Comparison of ENCODE assay signal across 20 mouse cellular contexts in the genomic region with DNA sequence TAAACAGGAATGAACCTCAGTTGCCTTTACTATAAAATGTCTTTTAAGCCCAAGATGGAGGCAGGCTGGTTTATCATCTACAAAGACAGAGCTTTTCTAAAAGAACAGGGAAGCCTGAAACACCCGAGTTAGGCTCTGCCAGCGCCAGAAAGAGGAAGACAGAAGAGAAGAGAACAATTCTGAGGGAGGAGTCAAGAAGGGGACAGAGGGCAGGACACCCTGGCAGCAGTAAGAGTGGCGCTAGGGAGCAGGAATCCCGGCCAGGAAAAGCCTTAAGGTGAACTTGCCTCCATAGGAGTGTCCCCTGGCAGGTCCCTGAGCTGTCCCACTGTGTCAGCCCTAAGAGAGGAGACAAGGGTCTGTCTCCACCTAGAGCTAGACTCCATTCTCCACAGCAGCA. TPM values are rescaled to one million over a fixed set of nuclear protein-coding genes. Genes with fewer than 3 reads are reported as not detected.
DNase-seq lines count a peak whose midpoint lies in the region; ATAC-seq lines count a peak whose summit lies in the region.
"Had no signal": no experiment of that assay in that cellular context is flagged by ENCODE, and none has a peak within 500 bp of the region (broad histone marks: within the 10 kb centered on the region; RNA-seq: fewer than 3 reads in every experiment).

No protein-coding gene starts in this region.

- no peak for ATAC-seq in kidney, embryonic 15.5 days (replicated peaks; ENCODE audit: low FRiP score)
- 0 out of 2 replicates have a peak, but pooled peaks have one; percentile 24 for ATAC-seq in common myeloid progenitor, adult 5-6 weeks (replicated peaks; ENCODE audit: low read depth, poor library complexity, severe bottlenecking)

- no peaks in the 10 kb centered on the region for H3K27me3 ChIP-seq in kidney, embryonic 15.5 days
- H3K27me3 ChIP-seq: hindbrain, embryonic 13.5 days had no signal

- no peak overlapping the region for H3K9ac ChIP-seq in kidney, embryonic 15.5 days
- H3K9ac ChIP-seq: hindbrain, embryonic 13.5 days had no signal

- WGBS in kidney, embryonic 15.5 days = 29% methylated on average over 4 of the region's 4 CpGs

- H3K4me2 ChIP-seq in kidney, embryonic 15.5 days = no peak overlapping the region
- H3K4me2 ChIP-seq: hindbrain, embryonic 13.5 days had no signal

- peaks cover 17% of the 10 kb centered on the region for H3K4me1 ChIP-seq in kidney, embryonic 15.5 days

- intact Hi-C loops in left cerebral cortex, postnatal 14 days (cut with DNase I) = loop anchor here (10.0 kb wide), 1 partner anchor 401 kb away; no protein-coding TSS in a partner anchor

- no peak overlapping the region for H3K4me3 ChIP-seq in kidney, embryonic 15.5 days (replicated peaks)
- H3K4me3 ChIP-seq: embryonic facial prominence, embryonic 10.5 days; forebrain, embryonic 10.5 days; gastrocnemius, adult 2 months; heart, embryonic 10.5 days; hindbrain, embryonic 13.5 days had no signal

- no peak overlapping the region for H3K27ac ChIP-seq in kidney, embryonic 15.5 days
- H3K27ac ChIP-seq: embryonic facial prominence, embryonic 10.5 days; gastrocnemius, adult 2 months; heart, embryonic 10.5 days; hindbrain, embryonic 13.5 days; hindbrain, postnatal 0 days had no signal

- H3K9me3 ChIP-seq in kidney, embryonic 15.5 days (replicated peaks) = no peaks in the 10 kb centered on the region
- H3K9me3 ChIP-seq: embryonic facial prominence, embryonic 10.5 days; forebrain, embryonic 10.5 days; heart, embryonic 10.5 days; hindbrain, embryonic 13.5 days had no signal

- DNase-seq in heart, adult 11 months = peak; percentile 85
- DNase-seq in heart, postnatal 4 days = no peak
- peak; percentile 24 to 40 for DNase-seq in kidney, postnatal 36 days
- no peak for DNase-seq in ovary, postnatal 14 days (ENCODE audit: low spot score)
- DNase-seq in left cerebral cortex, postnatal 14 days (ENCODE audit: low spot score in 2 of 2) = no peak
- DNase-seq: adrenal gland, adult 8-10 months; cerebellum, adult 11 months; cerebellum, adult 9-11 months; gastrocnemius, adult 2 months; gastrocnemius, postnatal 25 days; heart, adult 18-20 months; heart, postnatal 10 days had no signal

- H3K36me3 ChIP-seq in kidney, embryonic 15.5 days = no peaks in the 10 kb centered on the region
- H3K36me3 ChIP-seq: embryonic facial prominence, embryonic 10.5 days; forebrain, embryonic 10.5 days; heart, embryonic 10.5 days; hindbrain, embryonic 13.5 days had no signal

RNA-seq across cellular contexts. Expression of gene Cenps, which starts 6.2 kb away (rescaled TPM):
- total RNA-seq in heart, postnatal 4 days (2021) = 10 to 100 TPM; 13.1 to 14.9 TPM
- polyA plus RNA-seq in kidney, embryonic 15.5 days (2015; fragmentation: Nextera tagmentation; extraction: Ambion mirVana) = 36.0 and 40.6 TPM in 2 replicates
- 16.2 and 32.3 TPM in 2 replicates for total RNA-seq in common myeloid progenitor, adult 5-6 weeks (2017)
- 10 to 100 TPM; 22.7 to 24.1 TPM for total RNA-seq in left cerebral cortex, postnatal 14 days (2021)

RNA-seq across cellular contexts. Expression of gene Cort, which starts 17.0 kb away (rescaled TPM):
- 1 to 10 TPM in 1 of 2 experiments, under 1 TPM in 1; 0.71 to 1.2 TPM for total RNA-seq in heart, postnatal 4 days (2021)
- polyA plus RNA-seq in kidney, embryonic 15.5 days (2015; fragmentation: Nextera tagmentation; extraction: Ambion mirVana) = 0.32 TPM in 1 of 2 replicates, not detected in the other
- total RNA-seq in common myeloid progenitor, adult 5-6 weeks (2017) = not detected in 2 replicates
- total RNA-seq in left cerebral cortex, postnatal 14 days (2021) = 10 to 100 TPM; 16.3 to 21.3 TPM
- total RNA-seq: heart, adult 18-20 months; hematopoietic stem cell, adult 5-6 weeks had no signal

RNA-seq across cellular contexts. Expression of gene Pgd, which starts 23.0 kb away (rescaled TPM):
- total RNA-seq in heart, postnatal 4 days (2021) = 10 to 100 TPM; 50.1 to 55.5 TPM
- 124 and 129 TPM in 2 replicates for polyA plus RNA-seq in kidney, embryonic 15.5 days (2015; fragmentation: Nextera tagmentation; extraction: Ambion mirVana)
- 47.9 and 56.8 TPM in 2 replicates for total RNA-seq in common myeloid progenitor, adult 5-6 weeks (2017)
- total RNA-seq in left cerebral cortex, postnatal 14 days (2021) = 10 to 100 TPM; 42.5 to 45.3 TPM

RNA-seq across cellular contexts. Expression of gene Dffa, which starts 39.6 kb away (rescaled TPM):
- total RNA-seq in heart, postnatal 4 days (2021) = 10 to 100 TPM; 30.5 to 33.9 TPM
- 33.2 and 36.2 TPM in 2 replicates for polyA plus RNA-seq in kidney, embryonic 15.5 days (2015; fragmentation: Nextera tagmentation; extraction: Ambion mirVana)
- total RNA-seq in common myeloid progenitor, adult 5-6 weeks (2017) = 19.1 and 22.9 TPM in 2 replicates
- total RNA-seq in left cerebral cortex, postnatal 14 days (2021) = 10 to 100 TPM; 58.3 to 61.6 TPM

RNA-seq across cellular contexts. Expression of gene Pex14, which starts 43.9 kb away (rescaled TPM):
- 10 to 100 TPM; 26.5 to 30.2 TPM for total RNA-seq in heart, postnatal 4 days (2021)
- 52.3 and 61.1 TPM in 2 replicates for polyA plus RNA-seq in kidney, embryonic 15.5 days (2015; fragmentation: Nextera tagmentation; extraction: Ambion mirVana)
- 11.9 and 12.1 TPM in 2 replicates for total RNA-seq in common myeloid progenitor, adult 5-6 weeks (2017)
- total RNA-seq in left cerebral cortex, postnatal 14 days (2021) = 10 to 100 TPM; 36.5 to 41.7 TPM

Comparison
In these comparisons a context has a peak if more than half of its experiments do, and no peak if none do; other contexts are left out.
1. DNase-seq: peak in heart, adult 11 months (single experiment) and kidney, postnatal 36 days (2 of 2); none in heart, postnatal 4 days (single experiment), ovary, postnatal 14 days (single experiment) and left cerebral cortex, postnatal 14 days (0 of 2).
2. RNA of gene Cort, which starts 17.0 kb away (total RNA-seq): 16.3 to 21.3 TPM in left cerebral cortex, postnatal 14 days; 0.71 to 1.2 TPM in heart, postnatal 4 days and not detected in common myeloid progenitor, adult 5-6 weeks; every median in the first group is over 4 times any median in the second.